Mouse (Mus musculus) intestine, postnatal 0 days (tissue): Measurements from ENCODE around the gene Ttc30a2. TPM values are rescaled to one million over a fixed set of nuclear protein-coding genes. Genes with fewer than 3 reads are reported as not detected.
A peak's percentile ranks its signal among the peaks of the same experiment; 100 is the strongest.

Experiments used
- ATAC-seq: fragments of 200-750 bp; cut with Nextera tagmentation; 2 replicates; pipeline ENCODE4 v1.8.0; 2017; ENCODE audit warnings: mild to moderate bottlenecking, moderate TSS enrichment, moderate library complexity
- H3K27ac ChIP-seq: fragments of 300-500 bp; sonication (generic); 2 replicates; pipeline ENCODE4 v1.5.1; 2014; ENCODE audit warnings: mild to moderate bottlenecking, low read depth, low read length, moderate library complexity
- H3K27me3 ChIP-seq: fragments of 300-500 bp; sonication (generic); replicated peaks from 2 replicates; pipeline ENCODE4 v1.6.1; 2014; ENCODE audit warnings: low read length, mixed read lengths; ENCODE audit not compliant: control insufficient read depth, insufficient read depth
- H3K36me3 ChIP-seq: fragments of 300-500 bp; sonication (generic); 2 replicates; pipeline ENCODE4 v1.6.1; 2014; ENCODE audit warnings: mild to moderate bottlenecking, moderate library complexity; ENCODE audit not compliant: control insufficient read depth, insufficient read depth
- H3K4me1 ChIP-seq: fragments of 300-500 bp; sonication (generic); replicated peaks from 2 replicates; pipeline ENCODE4 v1.6.1; 2014; ENCODE audit warnings: antibody characterized with exemption, low read length, mixed read lengths; ENCODE audit not compliant: control insufficient read depth, insufficient read depth
- H3K4me2 ChIP-seq: fragments of 300-500 bp; sonication (generic); replicated peaks from 2 replicates; pipeline ENCODE4 v1.6.1; 2014; ENCODE audit warnings: low read depth, mild to moderate bottlenecking, moderate library complexity
- H3K4me3 ChIP-seq: fragments of 300-500 bp; sonication (generic); 2 replicates; pipeline ENCODE4 v1.5.1; 2014; ENCODE audit warnings: low read depth, low read length
- H3K9ac ChIP-seq: fragments of 300-500 bp; sonication (generic); 2 replicates; pipeline ENCODE4 v1.6.1; 2014; ENCODE audit warnings: mild to moderate bottlenecking, low read depth, low read length
- H3K9me3 ChIP-seq: fragments of 300-500 bp; sonication (generic); 2 replicates; pipeline ENCODE4 v1.6.1; 2016; ENCODE audit warnings: mixed run types; ENCODE audit not compliant: control insufficient read depth
- CTCF ChIP-seq: sonication (generic); IDR thresholded peaks from 2 replicates; pipeline ENCODE4 v1.5.1; 2016; ENCODE audit warnings: low read depth, mild to moderate bottlenecking, control low read depth, antibody characterized with exemption, moderate library complexity
- WGBS: fragments of 180-500 bp; shearing (Covaris S2); extraction: QIAGEN DNeasy Blood & Tissue Kit; methylation state at CpG from one replicate; pipeline ENCODE4 v1.1.7; 2014; 5-methylcytosine and 5-hydroxymethylcytosine counted together
- polyA plus RNA-seq: library from polyadenylated mRNA; unstranded; fragments of >200 nt; fragmentation: Nextera tagmentation; extraction: Ambion mirVana; gene quantifications from 2 replicates; pipeline ENCODE4 v1.2.1, GENCODE M21; 2015

Ttc30a2 gene
- polyA plus RNA-seq, 1 experiment from 2014 or later = 0.23 TPM

DNA sequence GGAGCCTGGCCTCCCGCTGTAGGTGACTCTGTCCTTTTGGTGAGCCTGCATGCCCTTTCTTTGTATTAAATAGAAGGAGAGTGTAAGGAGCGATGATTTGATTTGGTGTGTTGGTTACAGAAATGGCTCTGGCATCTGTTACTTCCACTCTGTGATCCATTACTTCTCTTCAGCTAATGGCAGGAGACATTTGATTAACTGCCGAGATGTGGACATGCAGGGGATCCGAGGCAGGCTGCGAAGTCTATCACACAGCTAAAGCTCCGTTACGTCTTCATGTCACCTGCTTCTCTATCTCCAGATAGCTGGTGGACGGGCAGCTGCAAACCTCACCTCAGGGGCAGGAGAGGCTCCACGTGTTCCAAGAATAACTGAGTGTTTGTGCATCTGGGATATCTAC lies 3.8 kb downstream of the Ttc30a2 start:
- TF ChIP-seq CTCF = no peak
- H3K27me3 ChIP-seq = no peaks in the 10 kb centered on the region
- H3K9me3 ChIP-seq = no peaks in the 10 kb centered on the region
- WGBS = 71% methylated on average over 9 of the region's 9 CpGs
- H3K4me2 ChIP-seq = no peak overlapping the region
- no peak overlapping the region for H3K4me3 ChIP-seq
- no peaks in the 10 kb centered on the region for H3K4me1 ChIP-seq
- no peaks in the 10 kb centered on the region for H3K36me3 ChIP-seq
- H3K9ac ChIP-seq = no peak overlapping the region
- no peak for ATAC-seq
- H3K27ac ChIP-seq = no peak overlapping the region

- H3K4me3 ChIP-seq = peak overlapping the region; percentile 13; the same call in 1 of the 2 replicates
- H3K4me1 ChIP-seq = no peaks in the 10 kb centered on the region
- no peak for ATAC-seq
- no peaks in the 10 kb centered on the region for H3K36me3 ChIP-seq
- H3K27ac ChIP-seq = no peak overlapping the region
- WGBS = 20% methylated on average over 5 of the region's 5 CpGs
- peak; percentile 77 for TF ChIP-seq CTCF
- no peaks in the 10 kb centered on the region for H3K9me3 ChIP-seq
- no peaks in the 10 kb centered on the region for H3K27me3 ChIP-seq
- H3K4me2 ChIP-seq = peak overlapping the region; percentile 60
- H3K9ac ChIP-seq = no peak overlapping the region
Observed at GRCm38 (mm10) chr2:75964972-75965371, 13.0 kb downstream of the Ttc30a2 start.

DNA sequence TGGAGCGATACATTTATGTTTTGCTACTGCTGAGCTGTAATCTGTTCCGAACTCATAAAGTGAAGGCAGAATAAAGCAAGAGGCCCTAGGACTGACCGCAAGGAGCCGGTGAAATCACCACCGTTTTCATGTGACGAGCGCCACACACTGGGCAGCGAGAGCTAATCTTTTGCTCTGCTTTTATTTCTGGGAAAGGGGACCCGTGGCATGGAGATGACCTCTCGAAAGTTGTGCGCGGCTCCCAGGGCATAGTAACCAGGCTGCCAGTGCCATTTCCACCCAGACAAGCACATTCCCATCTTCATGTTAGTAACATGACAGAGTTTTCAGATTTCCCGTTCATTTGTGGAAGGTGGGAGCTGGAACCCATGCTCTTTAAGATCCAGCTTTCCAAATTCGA lies 13.5 kb downstream of the Ttc30a2 start:
- WGBS = 15% methylated on average over 14 of the region's 14 CpGs
- peak; percentile 39; the same call in 1 of the 2 replicates for ATAC-seq
- peak overlapping the region; percentile 13; the same call in 1 of the 2 replicates for H3K4me3 ChIP-seq
- no peaks in the 10 kb centered on the region for H3K27me3 ChIP-seq
- TF ChIP-seq CTCF = peak; percentile 75
- H3K27ac ChIP-seq = no peak overlapping the region
- no peaks in the 10 kb centered on the region for H3K9me3 ChIP-seq
- H3K4me2 ChIP-seq = peak overlapping the region; percentile 60
- no peaks in the 10 kb centered on the region for H3K36me3 ChIP-seq
- H3K4me1 ChIP-seq = no peaks in the 10 kb centered on the region
- H3K9ac ChIP-seq = no peak overlapping the region

DNA sequence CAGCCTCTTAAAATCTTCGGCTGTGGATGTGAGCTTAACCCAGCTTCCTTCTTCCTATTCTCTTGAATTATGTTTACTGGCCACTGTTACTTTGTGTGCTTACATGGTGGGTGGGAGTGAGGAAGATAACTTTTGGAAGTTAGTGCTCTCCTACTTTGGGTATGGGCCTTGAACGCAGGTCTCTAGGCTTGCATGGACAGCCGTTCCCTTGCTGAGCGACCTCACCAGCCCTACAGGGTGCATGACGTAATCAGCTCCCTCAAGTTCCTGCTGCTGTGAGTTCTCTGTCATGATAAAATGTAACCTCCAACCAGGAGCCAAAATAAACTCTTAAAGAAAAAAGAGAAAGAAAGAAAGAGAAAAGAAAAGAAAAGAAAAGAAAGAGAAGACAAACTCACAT lies 13.9 kb downstream of the Ttc30a2 start:
- 67% methylated on average over 5 of the region's 5 CpGs for WGBS
- Histone ChIP-seq H3K27ac (no peak overlapping the region), H3K4me3 (no peak overlapping the region), H3K9me3 (no peaks in the 10 kb centered on the region), H3K27me3 (no peaks in the 10 kb centered on the region), H3K9ac (no peak overlapping the region), H3K4me1 (no peaks in the 10 kb centered on the region), H3K36me3 (no peaks in the 10 kb centered on the region), H3K4me2 (peak overlapping the region; percentile 60; the same call in 1 of the 2 replicates)
- ATAC-seq = no peak
- TF ChIP-seq CTCF = no peak

- 81% methylated on average over 10 of the region's 10 CpGs for WGBS
- H3K4me3 ChIP-seq = no peak overlapping the region
- no peak overlapping the region for H3K4me2 ChIP-seq
- no peaks in the 10 kb centered on the region for H3K36me3 ChIP-seq
- no peaks in the 10 kb centered on the region for H3K9me3 ChIP-seq
- TF ChIP-seq CTCF = no peak
- H3K27me3 ChIP-seq = no peaks in the 10 kb centered on the region
- H3K9ac ChIP-seq = no peak overlapping the region
- no peak overlapping the region for H3K27ac ChIP-seq
- no peaks in the 10 kb centered on the region for H3K4me1 ChIP-seq
- ATAC-seq = no peak
Observed at GRCm38 (mm10) chr2:75963211-75963840, 14.6 kb downstream of the Ttc30a2 start.

GRCm38 (mm10) chr2:75960366-75961330 lies 17.3 kb downstream of the Ttc30a2 start:
- H3K4me2 ChIP-seq = peak overlapping the region; percentile 31
- peak; percentile 22; the same call in 1 of the 2 replicates for TF ChIP-seq CTCF
- ATAC-seq = peak; percentile 66
- no peak overlapping the region for H3K4me3 ChIP-seq
- no peaks in the 10 kb centered on the region for H3K27me3 ChIP-seq
- H3K36me3 ChIP-seq = no peaks in the 10 kb centered on the region
- WGBS = 61% methylated on average over 15 of the region's 15 CpGs
- H3K9me3 ChIP-seq = no peaks in the 10 kb centered on the region
- peak overlapping the region; percentile 50; the same call in 1 of the 2 replicates for H3K27ac ChIP-seq
- no peaks in the 10 kb centered on the region for H3K4me1 ChIP-seq
- no peak overlapping the region for H3K9ac ChIP-seq
